Mouse (Mus musculus): ENCODE data around the gene Syt8. TPM values are rescaled to one million over a fixed set of nuclear protein-coding genes. Genes with fewer than 3 reads are reported as not detected.

Syt8 gene
- 0.35 TPM in 1 of 2 replicates, not detected in the other for polyA plus RNA-seq (2016; fragmentation: Nextera tagmentation; extraction: Ambion mirVana)

DNA sequence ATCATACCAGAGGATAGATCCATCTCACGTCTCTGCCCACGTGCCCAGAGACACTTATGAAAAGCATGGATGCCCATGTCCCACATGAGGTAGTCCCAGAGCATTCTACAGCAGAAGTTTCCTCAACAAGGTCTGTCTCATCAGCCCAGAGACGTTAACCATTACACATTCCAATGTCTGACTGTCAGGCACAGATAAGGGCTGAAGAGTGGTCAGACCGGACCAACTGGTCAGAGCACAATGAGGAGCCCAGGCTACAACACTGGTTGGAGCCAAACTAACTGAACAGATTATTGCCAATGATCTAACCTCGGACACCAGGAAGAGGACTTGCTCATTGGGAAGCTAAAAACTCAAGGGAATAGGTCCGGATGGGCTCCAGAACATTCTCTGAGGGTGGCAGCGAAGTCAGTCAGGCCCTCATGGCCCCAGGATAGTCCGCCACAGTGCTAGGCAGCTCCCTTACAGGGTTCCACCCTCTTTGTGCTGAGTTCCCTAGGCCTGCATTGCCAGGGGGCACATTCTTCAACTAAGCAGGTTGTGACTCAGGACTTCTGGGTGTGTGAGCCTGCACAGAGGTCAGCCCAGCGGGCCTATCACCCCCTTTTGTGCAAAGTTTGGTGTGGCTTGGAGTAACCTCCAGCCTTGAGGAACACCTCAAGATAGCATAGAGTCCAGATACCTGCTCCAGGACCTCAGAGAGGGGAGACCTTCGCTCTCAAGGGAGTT is at the start of gene Syt8:
TSS of gene Syt8 (plus strand) at position 714 of the 729 bp plus-strand sequence.
- Histone ChIP-seq H3K27me3 (no peaks in the 10 kb centered on the region), H3K9me3 (no peaks in the 10 kb centered on the region), H3K4me2 (replicated peaks) (no peak within 1 kb of the TSS), H3K27ac (peak within 1 kb of the TSS; percentile 51), H3K9ac (no peak within 1 kb of the TSS), H3K4me3 (no peak within 1 kb of the TSS), H3K4me1 (peaks cover 22% of the 10 kb centered on the region), H3K36me3 (no peaks in the 10 kb centered on the region)
- ATAC-seq (ENCODE audit: insufficient number of reproducible peaks, insufficient read depth, low FRiP score, low TSS enrichment) = no peak
- WGBS = 76% methylated on average over 10 of the region's 10 CpGs

DNA sequence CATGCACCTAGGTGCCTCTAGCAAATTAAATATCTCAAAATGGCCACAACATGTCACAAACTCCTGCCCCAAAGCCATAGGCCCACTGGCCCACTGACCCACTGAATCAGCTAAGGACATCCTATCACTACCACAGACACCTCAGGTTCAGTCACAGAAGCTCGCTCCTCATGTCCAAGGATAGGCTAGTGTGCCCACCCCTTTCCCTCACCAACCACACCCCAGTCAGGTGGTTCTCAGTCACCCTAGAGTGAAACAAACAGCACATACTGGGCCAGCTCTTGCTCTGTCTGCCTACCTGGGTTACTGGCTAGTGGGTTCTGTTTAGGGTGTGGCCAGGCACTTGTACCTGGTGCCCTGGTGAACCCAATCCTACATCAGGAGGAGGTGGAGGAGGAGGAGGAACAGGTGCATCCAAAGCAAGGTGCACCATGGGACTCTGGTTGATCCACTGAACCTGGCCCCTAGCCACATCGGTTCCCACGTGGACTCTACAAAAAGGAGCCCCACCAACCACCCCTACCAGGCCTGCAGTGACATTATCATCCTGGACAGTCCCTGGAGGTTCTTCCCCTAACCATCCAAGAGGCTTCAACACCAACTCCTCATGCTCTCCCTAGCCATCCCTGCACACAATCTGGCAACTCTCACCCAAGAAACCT is 48.8 kb upstream of the Syt8 start:
- peak overlapping the region; percentile 81 for H3K4me3 ChIP-seq
- H3K4me2 ChIP-seq (replicated peaks) = peak overlapping the region; percentile 93
- H3K36me3 ChIP-seq = peaks cover 44% of the 10 kb centered on the region
- no peak for ATAC-seq (ENCODE audit: insufficient number of reproducible peaks, insufficient read depth, low FRiP score, low TSS enrichment)
- H3K4me1 ChIP-seq = peaks cover 17% of the 10 kb centered on the region
- H3K9me3 ChIP-seq = no peaks in the 10 kb centered on the region
- 0 out of 2 replicates have a peak overlapping the region, but pooled peaks have one; percentile 74 for H3K9ac ChIP-seq
- H3K27ac ChIP-seq = no peak overlapping the region
- H3K27me3 ChIP-seq = no peaks in the 10 kb centered on the region
- 87% methylated on average over 3 of the region's 3 CpGs for WGBS

DNA sequence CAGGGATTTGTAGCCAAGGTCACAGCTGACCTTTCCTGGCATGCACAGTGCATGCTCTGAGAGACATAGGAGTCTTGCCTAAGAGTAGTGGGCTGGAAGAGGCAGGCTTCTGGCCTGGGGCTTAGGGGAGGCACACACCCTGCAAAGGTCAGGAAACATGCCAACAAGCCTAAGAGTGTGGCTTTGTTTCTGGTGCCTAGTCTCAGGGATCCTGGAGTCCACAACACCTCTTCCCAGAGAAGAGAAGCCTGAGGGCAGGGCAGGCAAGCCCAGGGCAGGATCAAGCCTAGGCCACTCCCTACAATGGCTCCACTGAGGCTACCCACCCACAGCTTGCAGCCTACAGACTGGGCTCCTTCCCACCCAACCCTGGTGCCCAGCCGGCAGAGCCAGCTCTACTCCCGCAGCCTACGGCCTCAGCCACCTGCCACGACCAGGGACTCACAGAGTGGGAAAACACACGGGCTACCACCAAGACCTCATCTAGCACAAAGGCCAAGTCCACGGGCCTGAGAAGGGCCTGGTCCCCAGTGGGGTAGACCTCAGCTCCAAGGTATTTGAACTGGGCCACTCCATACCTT is 47.9 kb upstream of the Syt8 start:
- Histone ChIP-seq H3K36me3 (peaks cover 36% of the 10 kb centered on the region), H3K4me3 (peak overlapping the region; percentile 81), H3K9me3 (no peaks in the 10 kb centered on the region), H3K27me3 (no peaks in the 10 kb centered on the region), H3K4me2 (replicated peaks) (peak overlapping the region; percentile 93), H3K27ac (no peak overlapping the region), H3K9ac (peak overlapping the region; percentile 74), H3K4me1 (peaks cover 17% of the 10 kb centered on the region)
- 0 out of 2 replicates have a peak, but pooled peaks have one; percentile 5 for ATAC-seq (ENCODE audit: insufficient number of reproducible peaks, insufficient read depth, low FRiP score, low TSS enrichment)
- 66% methylated on average over 6 of the region's 6 CpGs for WGBS

DNA sequence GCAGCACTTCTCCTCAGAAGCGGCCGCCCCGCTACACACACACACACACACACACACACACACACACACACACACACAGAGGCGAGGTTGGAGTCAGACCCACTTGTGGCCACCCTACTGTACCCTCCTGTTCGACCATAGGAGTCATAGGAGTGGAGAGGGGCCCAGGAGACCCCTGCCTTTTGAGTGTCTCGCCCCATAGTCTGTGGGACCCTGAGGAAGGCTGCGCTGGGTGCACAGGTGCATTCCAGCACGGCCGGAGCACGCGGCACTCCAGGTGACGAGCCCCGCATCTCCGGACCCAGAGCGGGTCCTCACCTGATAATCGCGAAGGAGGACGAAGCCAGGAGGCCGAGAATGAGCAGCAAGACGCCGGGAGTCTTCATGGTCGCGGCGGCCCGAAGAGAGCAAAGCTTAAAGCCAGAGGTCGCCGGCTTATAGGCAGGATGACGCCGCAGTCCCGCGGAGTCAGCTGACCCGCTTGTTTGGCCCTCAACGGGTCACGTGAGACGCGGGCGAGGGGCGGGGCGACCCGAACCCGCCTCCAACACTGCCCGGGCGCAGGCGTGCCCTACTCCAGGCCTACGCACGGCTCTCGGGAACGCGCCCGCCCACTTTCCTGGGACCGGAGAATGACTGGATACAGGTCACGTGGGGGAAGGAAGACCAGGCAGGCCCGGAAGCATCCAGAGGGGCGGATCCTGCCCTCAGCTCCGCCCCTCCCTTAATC is 47.1 kb upstream of the Syt8 start, which contains the start of gene Ctsd:
TSS of gene Ctsd (minus strand) at position 620 of the 730 bp plus-strand sequence.
- ATAC-seq (ENCODE audit: insufficient number of reproducible peaks, insufficient read depth, low FRiP score, low TSS enrichment) = peak; percentile 88
- peak within 1 kb of the TSS; percentile 81 for H3K4me3 ChIP-seq
- H3K4me2 ChIP-seq (replicated peaks) = peak within 1 kb of the TSS; percentile 93
- peak within 1 kb of the TSS; percentile 74 for H3K9ac ChIP-seq
- no peaks in the 10 kb centered on the region for H3K27me3 ChIP-seq
- H3K27ac ChIP-seq = peak within 1 kb of the TSS; percentile 66
- H3K4me1 ChIP-seq = peaks cover 17% of the 10 kb centered on the region
- H3K36me3 ChIP-seq = peaks cover 27% of the 10 kb centered on the region
- no peaks in the 10 kb centered on the region for H3K9me3 ChIP-seq
- under 1% methylated on average over 52 of the region's 55 CpGs for WGBS

DNA sequence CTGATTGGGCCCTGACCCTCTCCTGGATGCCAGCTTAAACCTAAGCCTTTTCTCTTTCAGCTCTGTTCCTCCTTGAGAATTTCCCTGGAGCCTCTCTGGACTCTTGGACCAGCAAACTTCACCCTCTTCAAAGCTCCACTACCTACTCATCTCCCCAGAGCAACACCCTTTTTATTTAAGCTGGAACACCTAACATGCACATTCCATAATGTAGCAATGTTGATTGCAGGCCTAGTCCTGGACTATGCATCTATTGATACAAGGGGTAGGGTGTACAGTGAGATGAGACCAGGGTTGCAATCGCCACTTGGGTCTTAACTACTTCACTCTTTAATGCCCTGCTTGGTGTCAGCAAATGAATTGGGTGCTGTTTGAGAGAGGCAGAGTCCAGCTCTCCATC is 46.5 kb upstream of the Syt8 start:
- Histone ChIP-seq H3K4me3 (peak overlapping the region; percentile 81), H3K9me3 (no peaks in the 10 kb centered on the region), H3K27me3 (no peaks in the 10 kb centered on the region), H3K36me3 (peaks cover 21% of the 10 kb centered on the region), H3K27ac (peak overlapping the region; percentile 18; the same call in 1 of the 2 replicates), H3K4me1 (peaks cover 17% of the 10 kb centered on the region), H3K4me2 (replicated peaks) (peak overlapping the region; percentile 93), H3K9ac (no peak overlapping the region)
- 100% methylated on average over 1 of the region's 1 CpGs for WGBS
- ATAC-seq (ENCODE audit: insufficient number of reproducible peaks, insufficient read depth, low FRiP score, low TSS enrichment) = no peak

DNA sequence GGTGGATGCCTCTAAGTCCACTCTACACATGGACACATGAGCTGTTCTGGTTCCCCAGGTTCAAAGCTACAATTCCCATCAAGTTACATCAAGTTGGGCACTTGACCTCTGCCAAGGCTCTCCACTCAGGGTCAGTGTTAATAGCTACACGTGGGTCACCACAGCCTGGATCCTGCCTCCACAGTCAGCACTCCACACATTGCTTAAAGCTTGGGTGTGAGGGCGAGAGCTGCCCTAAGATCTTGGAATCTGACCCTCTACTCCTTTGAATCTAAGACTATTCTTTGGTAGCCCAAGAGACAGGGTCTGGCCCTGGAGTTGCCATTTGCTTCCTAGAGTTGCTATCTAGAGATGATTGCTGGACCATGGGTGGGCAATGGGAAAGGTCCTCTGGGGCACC is 45.9 kb upstream of the Syt8 start:
- peaks cover 17% of the 10 kb centered on the region for H3K4me1 ChIP-seq
- no peak overlapping the region for H3K9ac ChIP-seq
- 0 out of 2 replicates have a peak overlapping the region, but pooled peaks have one; percentile 18 for H3K27ac ChIP-seq
- ATAC-seq (ENCODE audit: insufficient number of reproducible peaks, insufficient read depth, low FRiP score, low TSS enrichment) = no peak
- no peak overlapping the region for H3K4me3 ChIP-seq
- no peak overlapping the region for H3K4me2 ChIP-seq (replicated peaks)
- no peaks in the 10 kb centered on the region for H3K9me3 ChIP-seq
- peaks cover 16% of the 10 kb centered on the region for H3K36me3 ChIP-seq
- 95% methylated on average over 2 of the region's 2 CpGs for WGBS
- no peaks in the 10 kb centered on the region for H3K27me3 ChIP-seq

DNA sequence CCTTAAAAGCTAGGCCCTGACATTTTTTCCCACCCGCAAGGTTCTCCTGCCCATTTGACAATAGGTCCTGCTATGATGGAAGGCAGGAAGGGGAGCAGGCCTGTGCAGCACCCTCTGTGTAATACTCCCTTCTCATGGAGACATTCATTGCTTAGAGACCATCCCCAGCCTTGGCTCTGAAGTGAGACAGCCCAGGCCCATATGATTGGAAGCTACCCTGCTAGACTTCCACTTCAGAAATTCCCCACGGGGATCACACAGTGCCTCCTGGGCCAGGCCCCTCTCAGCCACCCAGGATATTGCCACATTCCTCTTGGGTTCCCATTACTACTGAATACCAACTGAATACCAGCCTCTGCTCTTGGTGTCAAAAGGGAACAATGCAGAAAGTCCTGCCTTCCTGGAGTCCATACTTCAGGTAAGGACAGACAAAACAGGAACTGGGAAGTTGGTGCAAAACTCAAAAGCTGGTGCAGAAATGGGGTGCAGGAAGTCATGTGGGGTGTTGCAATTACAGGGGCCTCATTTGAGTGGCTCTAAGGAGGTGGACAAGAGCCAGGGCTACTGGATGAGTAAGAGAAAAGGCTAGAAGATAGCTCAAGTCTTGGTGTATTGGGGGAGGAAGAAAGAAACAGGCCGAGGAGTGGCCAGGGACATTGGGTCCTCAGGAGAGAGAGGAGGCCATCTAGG is 44.5 kb upstream of the Syt8 start:
- H3K4me1 ChIP-seq = peaks cover 17% of the 10 kb centered on the region

DNA sequence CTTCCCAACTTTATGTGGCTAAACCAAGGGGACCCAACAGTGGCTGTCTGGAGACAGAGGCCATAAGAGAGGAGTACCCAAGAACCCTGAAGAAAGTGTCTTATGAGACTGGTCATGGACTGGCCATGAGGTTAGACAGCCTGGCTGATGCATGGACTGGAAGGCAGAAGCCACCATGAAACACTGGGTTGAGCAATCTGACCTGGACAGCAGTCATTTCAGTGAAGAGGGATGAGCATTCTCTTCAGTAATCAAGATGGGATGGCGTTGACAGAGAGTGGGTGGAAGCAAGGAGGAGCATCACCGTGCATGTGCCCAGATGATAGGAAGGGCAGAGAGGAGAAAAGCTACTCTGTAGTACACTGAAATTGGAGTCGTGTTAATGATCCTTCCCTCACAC is 43.5 kb upstream of the Syt8 start:
- Histone ChIP-seq H3K36me3 (no peaks in the 10 kb centered on the region), H3K4me1 (peaks cover 12% of the 10 kb centered on the region), H3K4me3 (no peak overlapping the region), H3K9me3 (no peaks in the 10 kb centered on the region), H3K27ac (no peak overlapping the region), H3K27me3 (no peaks in the 10 kb centered on the region), H3K9ac (no peak overlapping the region), H3K4me2 (replicated peaks) (no peak overlapping the region)
- WGBS = 75% methylated on average over 3 of the region's 3 CpGs
- no peak for ATAC-seq (ENCODE audit: insufficient number of reproducible peaks, insufficient read depth, low FRiP score, low TSS enrichment)

More for the DNA sequence above, 44.5 kb upstream of the Syt8 start:
- Histone ChIP-seq H3K4me3 (no peak overlapping the region), H3K36me3 (peaks cover 2% of the 10 kb centered on the region; the same call in 1 of the 2 replicates), H3K27ac (no peak overlapping the region), H3K27me3 (no peaks in the 10 kb centered on the region), H3K9ac (no peak overlapping the region), H3K9me3 (no peaks in the 10 kb centered on the region), H3K4me2 (replicated peaks) (no peak overlapping the region)
- ATAC-seq (ENCODE audit: insufficient number of reproducible peaks, insufficient read depth, low FRiP score, low TSS enrichment) = no peak
- WGBS = 87% methylated on average over 3 of the region's 3 CpGs

DNA sequence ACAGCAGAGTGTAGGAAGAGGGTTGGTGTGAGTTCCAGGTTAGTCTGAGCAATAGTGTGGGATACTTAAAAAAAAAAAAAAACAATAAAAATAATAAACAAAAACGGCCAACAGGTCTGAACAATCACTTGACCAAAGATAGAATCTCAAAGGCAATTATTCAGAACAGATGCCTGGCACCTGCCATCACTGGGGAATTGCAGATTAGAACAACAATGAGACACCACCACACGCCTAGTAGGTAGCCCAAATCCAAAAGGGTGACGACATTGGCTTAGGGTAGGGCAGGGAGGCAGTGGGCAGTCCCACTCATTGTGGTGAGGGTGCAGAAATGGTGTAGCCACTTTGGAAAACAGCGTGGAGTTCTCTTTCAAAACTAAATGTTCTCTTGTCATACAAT is 43.0 kb upstream of the Syt8 start:
- H3K4me1 ChIP-seq = peaks cover 7% of the 10 kb centered on the region
- no peak overlapping the region for H3K4me2 ChIP-seq (replicated peaks)
- H3K9ac ChIP-seq = no peak overlapping the region
- no peak for ATAC-seq (ENCODE audit: insufficient number of reproducible peaks, insufficient read depth, low FRiP score, low TSS enrichment)
- H3K36me3 ChIP-seq = no peaks in the 10 kb centered on the region
- no peaks in the 10 kb centered on the region for H3K9me3 ChIP-seq
- no peaks in the 10 kb centered on the region for H3K27me3 ChIP-seq
- no peak overlapping the region for H3K4me3 ChIP-seq
- no peak overlapping the region for H3K27ac ChIP-seq
- WGBS = 73% methylated on average over 4 of the region's 4 CpGs

DNA sequence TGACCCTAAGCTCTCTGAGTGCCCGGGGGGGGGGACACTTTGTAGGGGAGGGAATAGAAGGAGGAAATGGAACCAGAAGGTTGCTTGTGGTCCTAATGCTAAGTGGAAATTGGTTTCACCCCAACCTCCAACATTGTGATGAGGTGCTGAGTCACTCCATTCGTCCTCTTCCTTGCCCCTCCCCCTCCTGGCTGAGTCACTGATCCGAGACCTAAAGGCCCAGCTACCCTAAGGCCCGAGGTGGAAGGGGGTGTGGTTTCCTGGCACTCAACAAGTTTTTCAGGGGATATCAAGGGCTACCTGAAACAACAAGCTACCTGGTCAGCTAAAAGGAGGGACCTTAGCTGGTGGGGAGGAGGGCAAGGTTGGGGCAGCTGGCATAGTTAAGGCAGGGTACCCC is 41.5 kb upstream of the Syt8 start:
- no peak for ATAC-seq (ENCODE audit: insufficient number of reproducible peaks, insufficient read depth, low FRiP score, low TSS enrichment)
- no peaks in the 10 kb centered on the region for H3K36me3 ChIP-seq
- H3K27ac ChIP-seq = no peak overlapping the region
- whole genome bisulfite sequencing = 24% methylated on average over 4 of the region's 4 CpGs
- no peaks in the 10 kb centered on the region for H3K27me3 ChIP-seq
- no peak overlapping the region for H3K4me3 ChIP-seq
- no peaks in the 10 kb centered on the region for H3K4me1 ChIP-seq
- no peak overlapping the region for H3K9ac ChIP-seq
- H3K4me2 ChIP-seq (replicated peaks) = no peak overlapping the region
- H3K9me3 ChIP-seq = no peaks in the 10 kb centered on the region
